Mouse (Mus musculus): Measurements from ENCODE around the gene Trip4.

DNA sequence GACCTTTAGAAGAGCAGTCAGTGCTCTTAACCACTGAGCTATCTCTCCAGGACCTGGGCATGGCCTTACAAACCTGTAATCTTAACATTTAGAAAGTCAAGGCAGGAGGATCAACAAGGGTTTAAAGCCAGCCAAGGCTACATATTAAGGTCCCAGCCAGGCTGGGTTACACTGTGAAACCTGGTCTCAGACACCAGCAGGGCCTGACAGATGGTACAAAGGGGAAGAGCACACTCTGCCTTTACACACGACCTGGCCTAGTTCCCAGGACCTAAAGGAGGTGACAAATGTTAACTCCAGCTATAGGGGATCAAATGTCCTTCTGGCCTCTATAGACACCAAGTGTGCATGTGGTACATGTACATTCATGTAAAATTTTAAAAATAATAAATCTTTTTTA lies 48.9 kb downstream of the Trip4 start:
- TF ChIP-seq CTCF (IDR thresholded peaks at IDR 0.05; ENCODE audit: extremely low read depth, insufficient read depth, low read length) (no peak), POLR2A (IDR thresholded peaks at IDR 0.05; ENCODE audit: extremely low read depth, insufficient read depth, low read length) (no peak)
